Comparison of ENCODE assay signal across 22 mouse cellular contexts in genomic region chr5:29892861-29893260, GRCm38 (mm10).
DNase-seq lines count a peak whose midpoint lies in the region; ATAC-seq and TF ChIP-seq lines count a peak whose summit lies in the region.
"Had no signal": no experiment of that assay in that cellular context is flagged by ENCODE, and none has a peak within 500 bp of the region (broad histone marks: within the 10 kb centered on the region; RNA-seq: fewer than 3 reads in every experiment).

No protein-coding gene starts in this region.

- no peak for TF ChIP-seq POLR2A in embryonic fibroblast, embryonic 13.5 days (IDR thresholded peaks at IDR 0.05; ENCODE audit: low read depth, low read length)

- H3K27ac ChIP-seq in embryonic fibroblast, embryonic 13.5 days (ENCODE audit: insufficient read depth, low read length) = peak overlapping the region; percentile 78
- H3K27ac ChIP-seq: forebrain, embryonic 12.5 days; heart, embryonic 10.5 days; hindbrain, embryonic 12.5 days had no signal

- TF ChIP-seq CTCF in embryonic fibroblast, embryonic 13.5 days (IDR thresholded peaks at IDR 0.05; ENCODE audit: borderline replicate concordance, insufficient read depth, low read length) = no peak

- H3K4me1 ChIP-seq in embryonic fibroblast, embryonic 13.5 days (ENCODE audit: control insufficient read depth, insufficient read depth, low read length) = peaks cover 26% of the 10 kb centered on the region

- H3K4me3 ChIP-seq in embryonic fibroblast, embryonic 13.5 days (ENCODE audit: insufficient read depth, low read length) = no peak overlapping the region
- H3K4me3 ChIP-seq: forebrain, embryonic 12.5 days; heart, embryonic 10.5 days; hindbrain, embryonic 12.5 days had no signal

- ATAC-seq in frontal cortex, adult (ENCODE audit: low TSS enrichment) = no peak
- ATAC-seq: forebrain, embryonic 16.5 days; hindbrain, embryonic 16.5 days; inflammation-experienced regulatory T-cells, adult 6 months had no signal

- intact Hi-C loops in gastrocnemius, postnatal 36 days (cut with DNase I) = no loop called here

- peak; percentile 8 to 47 for DNase-seq in spleen, postnatal 36 days (ENCODE audit: low spot score in 2 of 2)
- no peak for DNase-seq in spleen, adult 18-20 months
- DNase-seq in NIH3T3 (ENCODE audit: low read depth) = peak; percentile 13
- no peak for DNase-seq in gastrocnemius, postnatal 36 days
- no peak for DNase-seq in testis, postnatal 10 days (ENCODE audit: low spot score)
- DNase-seq: adrenal gland, postnatal 14 days; cerebellum, adult 11-12 months; cerebellum, adult 9-10 months; cerebellum, postnatal 25 days; gastrocnemius, postnatal 25 days; heart, adult 18-20 months; heart, postnatal 10 days; heart, postnatal 4 days; kidney, adult 11 months had no signal

Comparison
In these comparisons a context has a peak if more than half of its experiments do, and no peak if none do; other contexts are left out.
1. DNase-seq: peak in spleen, postnatal 36 days (2 of 2) and NIH3T3 (single experiment); none in spleen, adult 18-20 months (0 of 2), gastrocnemius, postnatal 36 days (0 of 2) and testis, postnatal 10 days (single experiment).